Mouse (Mus musculus) heart, adult 11 months (tissue): ENCODE data around the gene Aox2.

Experiments used
- DNase-seq: peaks from one replicate; pipeline ENCODE4 v3.0.0; 2022

Gene Aox2

DNA sequence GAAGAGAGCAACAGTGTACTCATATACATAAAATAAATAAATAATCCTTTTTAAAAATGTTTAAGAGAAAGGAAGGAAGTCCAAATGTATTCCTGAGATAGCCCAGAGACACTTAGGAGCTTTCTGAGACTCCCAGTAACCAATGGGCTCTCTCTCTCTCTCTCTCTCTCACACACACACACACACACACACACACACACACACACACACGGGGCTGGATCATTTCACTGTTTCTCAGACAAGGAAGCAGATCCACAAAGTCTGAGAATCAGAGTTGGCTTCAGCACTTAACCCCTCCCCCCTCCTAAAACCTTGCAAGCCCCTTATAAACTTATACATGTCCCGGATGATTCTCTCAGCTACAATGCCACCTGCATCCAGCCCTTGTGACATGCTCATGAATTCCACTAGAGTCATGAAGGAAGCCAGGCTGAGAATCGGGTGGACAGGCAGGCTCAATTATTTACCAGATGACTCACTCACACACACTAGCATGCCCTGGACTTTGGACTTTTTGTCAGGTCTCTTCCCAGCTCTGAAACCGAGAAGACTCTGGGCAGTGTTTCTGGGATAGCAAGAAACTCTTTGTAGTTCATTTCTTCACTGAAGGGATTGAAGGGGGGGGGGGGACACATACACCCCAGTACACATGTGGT is 75.2 kb downstream of the Aox2 start:
- no peak for DNase-seq

DNA sequence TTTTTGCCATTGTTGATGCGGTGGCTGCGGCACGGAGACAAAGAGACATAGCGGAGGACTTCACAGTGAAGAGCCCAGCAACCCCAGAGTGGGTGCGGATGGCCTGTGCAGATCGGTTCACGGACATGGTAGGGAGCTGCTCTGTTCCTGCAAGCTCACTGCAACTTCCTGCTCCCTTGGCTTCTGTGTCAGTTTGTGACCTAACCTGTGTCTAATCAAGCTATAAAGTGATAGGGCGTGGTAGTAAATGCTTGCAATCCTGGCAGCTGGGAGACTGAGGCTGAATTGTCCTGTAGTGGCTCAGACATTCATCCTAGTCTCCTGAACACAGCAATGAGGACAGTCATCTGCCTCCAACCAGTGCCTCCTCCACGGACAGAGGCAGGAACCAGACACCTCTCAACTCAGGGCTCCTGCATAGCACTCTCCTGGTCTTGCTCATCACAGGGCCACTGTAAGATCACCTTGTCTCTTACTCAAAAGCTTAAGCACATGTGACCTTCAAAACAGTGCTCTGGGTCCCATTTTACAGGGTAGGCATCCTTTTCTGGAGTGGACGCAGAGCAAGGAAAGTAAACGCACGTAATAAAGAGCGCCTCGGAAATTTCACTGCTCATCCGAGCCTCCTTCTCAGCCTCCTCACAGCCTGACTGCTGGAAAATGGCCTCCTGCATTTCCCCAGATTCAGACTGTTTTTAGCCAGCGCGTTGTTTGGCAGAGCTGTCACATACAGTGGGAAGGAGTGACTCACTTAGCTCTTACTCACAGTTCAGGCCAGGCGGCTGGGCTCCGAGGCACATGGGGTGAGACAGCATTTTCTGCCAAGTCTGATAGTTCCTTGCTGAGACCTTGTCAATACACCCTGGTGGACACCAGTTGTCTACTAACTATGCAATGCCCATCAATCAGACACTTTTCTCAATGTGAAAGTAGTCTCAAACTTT is 81.1 kb downstream of the Aox2 start:
- DNase-seq, result peak; percentile 97

GRCm38 (mm10) chr1:58362296-58362695 is 84.2 kb downstream of the Aox2 start:
- peak; percentile 74 for DNase-seq

DNA sequence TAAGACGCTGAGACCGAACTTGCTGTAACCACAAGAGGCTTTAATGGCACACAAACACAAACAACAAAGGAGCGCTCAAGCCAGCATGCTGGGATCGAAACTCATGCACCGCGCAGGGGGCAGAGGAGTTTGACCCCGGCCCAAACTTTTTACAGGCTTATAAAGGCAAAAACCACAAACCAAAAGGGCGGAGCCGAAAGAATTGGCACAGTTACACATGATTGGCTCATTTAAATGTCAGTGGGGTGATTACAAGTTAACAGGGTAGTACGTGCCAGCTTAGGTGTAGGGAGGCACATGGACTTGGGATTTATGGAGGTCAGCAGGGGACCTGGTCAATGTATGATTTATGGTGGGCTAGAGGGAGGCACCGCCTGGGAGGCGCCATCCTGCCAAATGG is 86.4 kb downstream of the Aox2 start:
- DNase-seq, result peak; percentile 71

DNA sequence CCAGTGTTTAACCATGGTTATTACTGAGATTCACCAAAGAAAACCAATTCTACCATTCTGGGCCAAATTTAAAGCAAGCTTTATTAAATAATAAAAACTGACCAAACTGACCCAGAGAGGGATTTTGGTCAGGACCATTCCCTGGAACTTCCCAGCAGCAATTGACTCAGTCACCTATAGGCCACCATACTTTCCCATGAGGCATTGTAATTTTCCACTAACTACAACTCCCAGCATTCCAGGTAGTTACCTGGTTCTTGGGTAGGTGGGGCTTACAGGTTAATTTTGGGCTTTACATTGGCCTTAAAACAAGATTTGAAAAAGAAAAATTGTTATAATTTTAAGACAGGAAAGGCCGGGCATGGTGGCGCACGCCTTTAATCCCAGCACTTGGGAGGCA is 87.7 kb downstream of the Aox2 start:
- DNase-seq, result peak; percentile 33

DNA sequence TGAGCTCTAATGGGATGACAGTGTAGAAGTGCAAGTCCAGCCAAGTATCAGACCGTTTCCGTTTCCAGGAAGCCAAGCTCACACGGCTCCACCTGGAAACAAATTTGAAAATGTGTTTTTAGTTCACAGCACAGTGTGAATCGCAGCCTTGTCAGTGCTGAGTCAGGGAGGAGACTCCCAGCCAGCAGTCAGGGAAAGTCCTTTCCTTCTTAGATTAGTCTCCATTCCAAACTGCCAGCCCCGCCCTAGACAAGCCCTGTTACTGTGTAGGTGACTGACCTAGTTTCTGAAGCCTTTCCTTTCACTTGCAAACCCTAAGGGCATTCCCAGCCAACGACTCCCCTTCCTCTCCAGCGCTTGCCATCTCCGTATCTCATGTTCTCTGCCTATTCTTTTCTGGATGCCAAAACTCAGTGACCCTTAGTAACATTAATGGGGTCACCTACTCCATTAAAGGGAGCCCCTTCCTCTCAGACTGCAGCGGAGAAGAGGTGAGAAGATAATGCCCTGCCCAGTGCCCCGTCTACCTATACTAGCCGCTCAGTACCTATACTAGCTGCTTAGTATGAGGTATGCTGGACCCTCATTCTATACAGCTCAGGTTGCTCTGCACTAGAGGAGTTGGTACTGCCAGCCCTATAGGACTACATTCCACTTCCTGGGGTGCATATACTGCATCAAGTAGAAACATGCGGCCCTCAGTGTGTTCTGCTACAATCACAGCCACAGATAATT is 88.8 kb downstream of the Aox2 start:
- DNase-seq, result peak; percentile 78

DNA sequence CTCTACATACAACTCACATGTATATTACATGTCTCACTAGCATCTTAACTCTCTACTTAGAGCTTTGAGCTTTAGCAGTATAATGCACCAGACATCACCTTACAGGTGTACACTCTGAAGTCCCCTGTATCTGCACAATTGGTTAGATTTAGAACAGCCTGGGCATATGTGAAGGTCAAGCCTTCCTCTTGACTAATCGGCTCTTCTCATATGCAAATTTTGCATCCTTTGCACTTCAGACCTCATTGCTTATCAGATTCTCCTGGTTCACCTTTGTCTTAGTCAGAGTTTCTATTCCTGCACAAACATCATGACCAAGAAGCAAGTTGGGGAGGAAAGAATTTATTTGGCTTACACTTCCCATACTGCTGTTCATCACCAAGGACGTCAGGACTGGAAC is 91.6 kb downstream of the Aox2 start:
- no peak for DNase-seq

- DNase-seq, result peak; percentile 29
Observed at GRCm38 (mm10) chr1:58374266-58374665, 96.1 kb downstream of the Aox2 start.

- DNase-seq, result peak; percentile 18
Observed at GRCm38 (mm10) chr1:58375574-58376147, 97.5 kb downstream of the Aox2 start.

DNA sequence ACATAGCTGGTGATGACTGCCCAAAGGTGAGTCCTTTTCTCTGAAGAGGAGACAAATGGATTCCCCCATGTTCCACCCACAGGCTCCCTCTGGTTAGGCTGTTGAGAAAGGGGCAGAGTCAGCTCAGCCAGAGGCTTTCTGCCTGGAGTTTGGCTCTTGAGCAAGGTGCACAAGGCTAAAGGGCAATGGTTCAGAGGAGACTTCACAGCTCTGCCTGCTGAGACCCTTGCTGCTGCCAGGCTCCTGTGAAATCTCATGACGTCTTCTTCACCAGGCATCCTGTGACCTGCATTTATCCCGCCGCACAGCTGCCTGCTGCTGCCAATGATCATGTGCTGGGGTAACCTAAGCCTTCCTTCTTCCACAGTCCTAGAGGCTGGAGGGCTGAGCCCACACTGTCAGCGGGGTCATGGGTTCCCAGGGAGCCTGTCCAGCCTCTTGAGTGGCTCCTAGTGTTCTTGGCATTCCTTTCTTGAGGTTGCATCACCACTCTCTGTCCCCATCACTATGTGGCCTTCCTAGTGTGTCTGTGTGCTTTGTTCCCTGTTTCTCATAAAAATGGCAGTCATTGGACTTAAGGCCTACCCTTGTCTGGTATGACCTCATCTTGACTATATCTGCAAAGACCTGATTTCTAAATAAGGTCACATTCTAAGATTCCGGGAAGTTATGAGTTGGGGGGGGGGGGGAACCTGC is 104.6 kb downstream of the Aox2 start:
- peak; percentile 89 for DNase-seq

DNA sequence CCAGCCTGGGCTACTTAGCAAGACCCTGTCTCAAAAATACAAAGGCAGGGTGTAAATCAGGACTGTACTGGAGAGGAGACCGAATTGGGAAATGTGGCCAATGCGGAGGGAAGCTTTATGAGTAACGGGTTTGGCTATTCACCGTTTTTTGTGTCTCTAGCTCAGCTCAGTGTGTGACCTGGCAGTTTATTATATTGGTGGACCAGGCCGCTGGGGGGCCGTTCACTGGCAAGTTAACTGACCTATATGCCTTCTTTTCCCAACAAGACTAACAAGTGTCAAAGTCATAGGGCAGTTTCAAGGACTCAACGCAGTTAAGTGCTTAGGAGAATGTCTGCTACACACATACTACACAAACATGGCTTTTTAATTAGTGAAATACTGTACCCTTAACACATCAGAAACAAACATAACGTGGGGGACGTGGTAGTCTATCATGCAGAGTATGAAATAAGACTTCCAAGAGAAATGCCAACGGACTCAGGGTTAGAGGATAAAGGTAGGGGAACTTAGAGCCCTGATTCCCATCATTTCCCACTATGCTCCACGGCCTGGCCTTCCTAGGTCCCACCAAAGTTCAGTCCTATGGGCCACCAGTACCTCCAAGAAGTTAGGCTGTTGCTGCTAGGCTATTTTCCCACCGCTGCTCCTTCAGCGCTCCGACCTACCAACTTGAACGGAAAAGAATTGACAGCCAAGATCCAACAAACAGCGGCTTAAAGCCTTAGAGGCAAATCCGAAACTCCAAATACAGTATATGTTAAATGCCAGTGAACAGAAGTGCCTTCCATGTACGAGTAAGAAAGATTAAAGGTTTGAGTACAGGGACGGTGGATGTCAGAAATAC is 113.5 kb downstream of the Aox2 start:
- peak; percentile 85 for DNase-seq

DNA sequence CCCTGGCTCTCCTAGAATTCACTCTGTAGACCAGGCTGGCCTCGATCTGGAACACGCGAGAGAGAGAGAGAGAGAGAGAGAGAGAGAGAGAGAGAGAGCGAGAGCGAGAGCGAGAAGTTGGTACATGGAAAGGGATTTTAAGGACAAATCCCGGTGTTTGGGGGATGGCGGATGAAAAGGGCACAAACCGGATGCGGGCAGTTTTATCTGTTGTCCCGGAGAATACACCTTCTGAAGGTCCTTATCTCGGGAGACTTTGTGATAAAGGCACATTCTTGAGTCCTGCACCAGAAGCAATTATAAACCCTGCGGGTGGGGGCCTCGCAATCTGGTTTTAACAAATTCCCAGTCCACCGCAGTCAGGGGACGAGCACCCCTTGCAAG is 114.1 kb downstream of the Aox2 start:
- DNase-seq, result no peak

DNA sequence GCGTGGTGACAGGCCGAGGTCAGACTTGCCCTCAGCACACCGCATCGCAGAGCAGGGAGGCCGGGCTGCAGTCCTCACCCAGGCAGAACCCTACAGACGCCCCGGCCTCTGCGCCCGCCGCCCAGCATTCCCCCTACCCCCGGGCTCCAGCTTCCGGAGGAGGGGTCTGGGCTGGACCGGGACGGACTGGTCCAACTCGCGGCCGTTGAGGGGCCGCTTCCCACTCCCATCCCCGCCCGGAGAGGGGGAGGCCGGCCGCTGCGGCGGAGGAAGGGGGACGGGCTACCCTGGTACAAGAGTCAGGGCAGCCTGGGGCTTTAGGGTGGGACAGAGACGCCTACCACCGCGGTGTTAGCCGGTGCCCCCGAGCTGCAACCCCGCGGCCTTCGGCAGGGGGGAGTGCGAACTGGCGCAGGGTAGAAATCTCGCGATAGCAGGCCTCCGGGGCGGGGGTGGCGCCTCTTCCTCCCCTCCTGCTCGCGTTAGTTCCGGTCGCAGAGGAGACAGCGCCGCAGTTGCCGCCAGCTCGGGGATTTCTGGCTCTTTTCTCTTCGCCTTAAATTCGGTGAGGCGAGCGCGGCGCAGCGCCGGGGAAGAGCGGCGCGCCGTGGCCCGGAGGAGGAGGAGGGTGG is 114.6 kb downstream of the Aox2 start, which contains the start of gene Bzw1:
Gene Bzw1, plus strand, starts transcription at position 247 of the 632 bp plus-strand sequence.
- DNase-seq, result peak; percentile 99

DNA sequence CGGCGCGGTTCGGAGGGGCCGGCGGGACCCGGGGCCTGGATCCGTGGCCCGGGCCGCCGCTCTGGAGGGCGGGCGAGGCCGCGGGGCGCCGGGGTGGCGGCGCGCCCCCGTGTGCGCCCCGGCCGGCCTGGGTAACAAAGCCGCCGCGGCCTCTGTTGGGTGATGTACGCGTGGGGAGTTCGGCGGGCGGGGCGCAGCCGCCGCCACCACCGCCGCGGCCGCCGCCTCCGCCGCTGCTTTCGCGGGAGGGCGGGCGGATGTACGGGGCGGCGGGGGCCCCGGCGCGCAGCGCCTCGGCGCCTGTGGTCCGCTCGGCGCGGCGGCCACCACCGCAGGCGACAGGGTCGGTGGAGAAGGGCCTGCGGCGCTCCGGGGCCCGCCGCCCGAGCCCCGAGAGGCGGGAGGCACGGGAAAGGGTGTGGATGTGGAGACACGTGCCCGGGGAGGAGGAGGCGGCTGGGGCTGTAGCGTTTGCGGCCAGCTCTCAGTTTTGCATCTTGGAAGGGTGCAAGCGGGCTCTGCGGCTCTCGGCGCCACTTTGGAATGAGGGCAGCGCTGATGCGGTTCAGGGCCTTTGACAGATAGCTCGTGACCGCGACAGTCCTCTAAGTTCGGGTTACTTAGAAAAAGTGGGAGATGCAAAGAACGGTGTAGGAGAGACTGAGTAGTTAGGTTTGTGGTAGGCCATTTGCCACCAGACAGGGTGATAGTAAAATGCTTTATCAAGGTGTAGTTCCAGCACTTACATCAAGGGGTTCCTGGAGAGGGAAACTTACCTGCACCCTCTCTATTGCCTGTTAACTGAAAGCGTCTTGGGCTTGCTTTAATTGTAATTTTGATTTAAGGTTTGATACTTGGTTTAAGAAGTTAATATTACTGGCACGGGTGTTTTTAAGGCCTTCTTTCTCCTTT is 115.4 kb downstream of the Aox2 start:
- DNase-seq, result peak; percentile 96

- peak; percentile 63 for DNase-seq
Observed at GRCm38 (mm10) chr1:58395341-58395740, 117.2 kb downstream of the Aox2 start.

DNA sequence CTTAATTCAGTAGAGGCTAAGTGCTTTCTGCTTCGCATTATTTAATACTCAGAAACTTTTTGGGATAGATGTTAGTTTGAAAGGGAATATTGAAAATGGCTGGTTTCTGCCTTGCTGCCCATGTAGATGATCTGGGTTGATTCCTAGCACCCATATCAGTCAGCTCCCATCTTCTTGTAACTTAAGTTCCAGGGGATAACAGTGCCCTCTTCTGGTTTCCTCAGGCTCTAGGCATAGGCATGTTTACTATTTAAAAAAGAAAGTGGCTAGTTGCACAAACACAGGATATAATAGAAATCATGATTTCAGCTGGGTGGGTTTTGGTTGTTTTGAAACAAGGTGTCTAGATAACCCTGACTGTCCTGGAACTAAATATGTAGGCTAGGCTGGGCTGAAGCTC is 118.1 kb downstream of the Aox2 start:
- DNase-seq, result no peak

- peak; percentile 54 for DNase-seq
Observed at GRCm38 (mm10) chr1:58397731-58398130, 119.6 kb downstream of the Aox2 start.

- peak; percentile 51 for DNase-seq
Observed at GRCm38 (mm10) chr1:58401396-58401795, 123.3 kb downstream of the Aox2 start.

GRCm38 (mm10) chr1:58403745-58404144 is 125.6 kb downstream of the Aox2 start:
- DNase-seq, result peak; percentile 55

DNA sequence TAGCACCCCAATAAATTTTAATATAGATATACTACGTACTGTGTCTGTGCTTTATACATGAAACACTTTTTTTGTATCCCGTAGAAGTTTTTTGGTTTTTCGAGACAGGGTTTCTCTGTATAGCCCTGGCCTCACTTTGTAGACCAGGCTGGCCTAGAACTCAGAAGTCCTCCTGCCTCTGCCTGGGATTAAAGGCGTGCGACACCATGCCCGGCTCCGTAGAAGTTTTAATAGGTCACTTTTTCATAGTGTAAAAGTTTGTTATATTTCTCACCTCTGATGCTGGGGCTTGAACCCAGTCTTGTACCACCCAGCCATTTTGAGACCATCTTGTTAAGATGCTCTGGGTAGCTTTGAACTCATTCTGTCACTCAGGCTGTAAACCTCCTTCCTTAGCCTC is 129.2 kb downstream of the Aox2 start:
- DNase-seq, result peak; percentile 68
